Mouse (Mus musculus) gastrocnemius, postnatal 36 days (tissue): ENCODE measurements at regions not wholly inside any gene's neighbourhood (a gene's known extent, or its start where the extent isn't known, plus 50 kb on each side); places are given as distances from the start of the nearest gene placed in this dataset.

Experiments used
- DNase-seq, 2 experiments: peaks; one replicate each; pipeline ENCODE4 v3.0.0; 2022
- intact Hi-C: fragments of 180-260 bp; cut with DNase I; formaldehyde crosslinking; loops from one replicate; pipeline ENCODE4 v1.15.1; 2025

DNA sequence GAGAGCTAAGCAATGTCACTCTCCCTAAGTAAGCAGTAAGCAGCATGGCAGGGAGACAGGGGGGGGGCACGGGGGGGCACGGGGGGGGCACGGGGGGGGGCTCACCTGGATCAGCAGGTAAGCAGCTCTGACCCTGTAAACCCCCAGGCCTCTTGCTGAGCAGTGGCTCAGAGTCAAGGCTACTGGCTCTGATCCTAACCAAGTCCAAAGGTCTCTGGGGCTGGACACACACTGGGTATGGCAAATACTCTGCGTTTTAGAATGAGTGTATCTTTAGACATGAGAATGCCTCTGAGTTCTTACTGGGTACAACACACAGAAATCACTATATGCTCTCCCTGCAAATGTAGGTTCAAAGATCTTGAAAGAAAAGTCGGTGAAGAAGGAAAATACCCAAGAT, 136.5 kb downstream of the Barhl2 start:
- DNase-seq: no peak
- intact Hi-C loops: no loop called here

- DNase-seq: no peak
- intact Hi-C loops: no loop called here
Measured at GRCm38 (mm10) chr5:106321023-106321422, 136.9 kb downstream of the Barhl2 start.

GRCm38 (mm10) chr5:106320039-106320438, 137.9 kb downstream of the Barhl2 start:
- no peak for DNase-seq
- intact Hi-C loops: no loop called here

- no peak for DNase-seq
- intact Hi-C loops: no loop called here
Measured at GRCm38 (mm10) chr5:106318246-106318645, 139.7 kb downstream of the Barhl2 start.

DNA sequence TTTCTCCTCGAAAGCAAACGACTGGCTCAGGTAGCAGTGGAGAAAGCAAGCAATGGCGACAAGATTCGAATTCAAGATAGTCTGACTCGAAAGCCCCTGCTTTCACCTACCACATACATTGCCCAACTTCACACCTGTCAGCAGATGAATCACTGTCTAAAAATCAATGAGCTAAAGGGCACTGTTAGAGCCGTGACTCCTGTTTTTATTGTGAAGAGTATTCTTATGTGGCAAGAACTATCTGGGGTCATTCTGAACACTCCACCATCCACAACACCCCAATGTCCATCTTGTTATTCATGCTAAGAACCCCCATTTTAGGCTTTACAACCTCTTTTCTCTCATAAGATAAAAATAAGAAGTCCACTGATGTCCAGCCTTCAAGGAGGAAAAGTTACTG, 144.1 kb downstream of the Barhl2 start:
- intact Hi-C loops: no loop called here
- no peak for DNase-seq

DNA sequence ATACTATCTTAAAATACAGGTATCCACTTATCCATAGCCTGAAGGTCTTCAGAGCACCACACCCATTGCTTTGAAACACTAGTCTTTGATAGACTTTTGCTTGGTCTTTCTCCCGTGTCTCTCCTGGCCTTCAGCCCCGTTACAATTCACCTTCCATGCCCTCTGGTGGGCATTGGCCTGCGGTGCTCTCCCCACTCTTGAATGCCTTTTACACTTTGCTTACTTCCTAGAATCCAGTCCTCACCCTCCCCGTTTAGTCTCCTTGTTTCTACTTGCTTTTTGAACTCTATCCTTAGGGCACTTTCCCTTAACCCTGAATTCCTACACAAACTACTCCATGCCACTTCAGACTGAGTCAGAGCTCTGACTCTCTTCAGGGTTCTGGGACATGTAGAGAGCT, 156.6 kb downstream of the Barhl2 start:
- intact Hi-C loops: no loop called here
- no peak for DNase-seq

GRCm38 (mm10) chr5:106296721-106297120, 161.2 kb downstream of the Barhl2 start:
- intact Hi-C loops: no loop called here
- no peak for DNase-seq

- no peak for DNase-seq
- intact Hi-C loops: no loop called here
Measured at GRCm38 (mm10) chr5:106295993-106296392, 162.0 kb downstream of the Barhl2 start.

DNA sequence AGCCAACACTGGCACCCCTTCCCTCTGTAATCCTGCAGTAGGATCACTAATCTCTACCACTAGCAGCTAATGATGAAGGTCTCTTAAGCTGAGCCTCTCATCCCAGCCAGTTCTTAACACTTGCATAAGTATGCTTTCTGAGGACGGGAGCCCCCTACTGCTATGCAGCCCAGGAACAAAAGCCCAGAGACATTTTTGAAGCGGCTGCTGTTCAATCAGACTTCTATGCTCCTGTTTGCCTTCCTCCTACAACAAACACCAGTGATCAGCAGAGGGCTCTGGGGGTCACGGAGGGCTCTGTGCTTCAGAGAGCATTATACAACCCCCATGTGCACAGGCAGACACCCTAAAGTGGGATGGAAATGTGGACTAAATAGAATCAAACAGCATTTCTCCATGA, 162.4 kb downstream of the Barhl2 start:
- intact Hi-C loops: no loop called here
- DNase-seq: no peak

- intact Hi-C loops: no loop called here
- DNase-seq: no peak
Measured at GRCm38 (mm10) chr5:106292387-106293229, 165.4 kb downstream of the Barhl2 start.

DNA sequence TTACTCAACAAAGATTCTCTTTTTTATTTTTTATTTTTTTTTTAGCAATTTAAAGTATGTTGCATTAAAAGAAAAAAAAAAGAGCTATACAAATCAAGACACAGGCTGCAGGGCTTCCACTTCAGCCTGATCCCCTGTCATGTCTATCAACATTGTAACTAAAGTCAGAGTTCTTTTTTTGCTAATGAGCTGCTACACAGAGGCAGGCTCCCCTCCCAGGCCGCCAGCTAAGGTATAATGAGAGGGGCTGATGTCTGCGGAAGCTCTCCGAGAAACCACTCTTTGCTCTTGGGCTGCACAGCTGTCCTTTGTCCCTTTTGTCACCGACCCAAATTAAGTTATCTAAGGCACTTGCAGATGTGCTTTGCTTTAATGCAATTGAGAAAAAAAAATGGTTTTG, 172.8 kb downstream of the Barhl2 start:
- no peak for DNase-seq
- intact Hi-C loops: no loop called here

- intact Hi-C loops: no loop called here
- DNase-seq: no peak
Measured at GRCm38 (mm10) chr5:106284731-106285130, 173.2 kb downstream of the Barhl2 start.

- DNase-seq: no peak
- intact Hi-C loops: no loop called here
Measured at GRCm38 (mm10) chr5:106282646-106283045, 175.3 kb downstream of the Barhl2 start.

DNA sequence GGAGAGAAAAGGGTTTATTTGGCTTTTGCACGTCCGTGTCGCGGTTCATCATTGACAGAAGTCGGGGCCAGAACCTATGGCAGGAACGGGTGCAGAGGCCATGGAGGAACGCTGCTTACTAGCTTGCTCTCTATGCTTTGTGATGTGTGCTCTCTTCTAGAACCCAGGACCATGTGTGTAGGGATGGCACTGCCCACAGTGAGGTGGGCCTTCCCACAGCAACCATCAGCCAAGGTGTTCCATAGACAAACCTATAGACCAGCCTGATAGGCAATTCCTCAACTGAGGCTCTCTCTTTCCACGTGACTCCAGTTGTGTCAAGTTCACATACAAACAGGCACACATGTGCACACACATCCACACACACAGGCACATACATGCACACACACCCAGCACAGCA, 180.2 kb downstream of the Barhl2 start:
- intact Hi-C loops: no loop called here
- no peak for DNase-seq

DNA sequence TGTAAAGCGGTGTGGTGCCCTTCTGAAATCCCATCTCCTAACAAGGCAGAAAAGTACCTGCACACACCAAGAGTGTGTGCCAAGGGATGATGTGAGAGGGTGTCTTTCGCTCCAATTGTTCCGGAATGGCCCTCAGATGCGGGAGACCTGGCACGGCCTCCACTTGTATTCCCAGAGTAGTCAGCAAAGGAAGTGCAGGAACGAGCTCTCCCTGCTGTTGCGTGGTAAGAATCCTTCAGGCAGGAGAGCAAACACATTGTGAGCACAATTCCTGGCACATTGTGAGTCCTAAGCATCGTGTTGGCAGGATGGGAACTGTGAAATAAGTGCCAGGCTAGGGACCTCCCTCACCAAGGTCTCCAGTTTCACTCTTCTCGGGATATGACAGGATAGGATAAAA, 180.7 kb downstream of the Barhl2 start:
- intact Hi-C loops: no loop called here
- DNase-seq: no peak

DNA sequence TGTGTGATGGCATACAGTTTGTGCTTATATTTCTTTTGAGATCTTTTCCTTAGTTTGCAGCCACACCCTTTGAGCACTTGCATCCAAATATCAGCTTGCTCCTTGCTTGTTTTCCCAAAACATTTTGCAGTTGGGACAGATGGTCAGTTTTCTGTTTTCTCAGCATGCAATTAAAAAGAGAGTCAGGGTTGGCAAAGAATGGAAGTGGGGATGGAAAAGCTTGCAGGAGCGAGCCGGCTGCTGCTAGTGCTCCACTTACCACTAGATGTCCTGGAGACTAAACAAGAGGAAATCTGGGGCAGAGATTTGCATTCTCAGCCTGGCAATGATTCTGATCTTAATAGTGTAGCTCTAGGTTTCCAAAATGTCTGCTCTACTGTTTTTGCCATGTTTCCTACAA, 181.8 kb downstream of the Barhl2 start:
- no peak for DNase-seq
- intact Hi-C loops: no loop called here

DNA sequence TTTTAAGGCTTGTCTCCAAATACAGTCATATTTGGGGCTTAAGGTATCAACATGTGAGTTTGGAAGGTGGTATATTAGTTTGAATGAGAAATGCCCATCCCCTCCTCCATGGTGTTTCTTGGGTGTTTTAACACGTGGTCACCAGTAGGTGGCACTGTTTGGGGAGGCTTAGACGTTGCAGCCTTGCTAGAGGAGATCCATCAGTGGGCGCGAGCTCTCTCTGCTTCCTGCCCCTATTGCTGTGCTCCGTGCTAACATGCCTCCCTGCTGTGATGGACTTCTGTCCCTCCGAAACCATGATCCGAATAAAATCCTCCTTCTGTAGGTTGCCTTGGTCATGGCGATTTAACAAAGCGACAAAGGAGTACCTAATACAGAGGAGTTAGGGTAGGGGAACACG, 183.3 kb downstream of the Barhl2 start:
- intact Hi-C loops: no loop called here
- no peak for DNase-seq

DNA sequence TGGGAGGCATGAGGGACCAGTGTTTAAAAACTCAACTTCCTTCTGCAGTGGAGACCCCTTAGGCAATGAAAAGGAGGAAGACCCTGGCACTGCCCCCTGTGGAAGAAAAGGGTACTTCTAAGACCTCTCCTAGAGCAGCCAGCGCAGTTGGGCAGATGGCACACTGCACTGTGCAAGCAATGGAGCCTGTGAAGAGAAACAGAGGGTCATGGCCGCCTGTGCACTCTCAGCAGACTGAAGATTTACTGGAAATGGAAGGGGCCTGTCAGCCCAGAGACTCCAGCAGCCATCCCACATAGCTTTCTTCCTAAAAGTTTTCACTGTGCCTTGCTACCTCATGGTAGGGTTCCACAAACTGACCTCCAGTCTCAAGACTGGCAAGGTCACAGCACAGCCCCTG, 193.4 kb downstream of the Barhl2 start:
- intact Hi-C loops: no loop called here
- DNase-seq: no peak

GRCm38 (mm10) chr5:106257179-106257578, 200.8 kb downstream of the Barhl2 start:
- intact Hi-C loops: no loop called here
- DNase-seq: no peak

DNA sequence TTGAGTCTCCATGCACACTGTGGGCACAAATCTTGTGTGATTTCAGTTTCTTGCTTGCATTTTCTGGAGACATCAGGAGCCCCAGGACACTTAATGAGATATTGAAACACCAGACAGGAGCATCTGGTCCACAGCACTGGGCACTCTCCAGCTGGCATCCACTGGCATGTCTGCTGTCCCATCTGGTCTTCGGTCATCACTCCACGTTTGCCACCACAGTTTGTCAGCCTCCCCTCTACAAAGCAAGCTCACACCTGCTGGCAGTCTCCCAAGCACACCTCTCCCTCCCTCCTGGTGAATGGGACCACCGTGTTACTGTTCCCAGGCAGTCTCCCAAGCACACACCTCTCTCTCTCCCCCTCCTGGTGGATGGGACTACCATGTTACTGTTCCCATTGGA, 228.8 kb downstream of the Barhl2 start:
- DNase-seq: no peak
- intact Hi-C loops: no loop called here

- intact Hi-C loops: no loop called here
- DNase-seq: no peak
Measured at GRCm38 (mm10) chr5:106224141-106224540, 233.8 kb downstream of the Barhl2 start.

DNA sequence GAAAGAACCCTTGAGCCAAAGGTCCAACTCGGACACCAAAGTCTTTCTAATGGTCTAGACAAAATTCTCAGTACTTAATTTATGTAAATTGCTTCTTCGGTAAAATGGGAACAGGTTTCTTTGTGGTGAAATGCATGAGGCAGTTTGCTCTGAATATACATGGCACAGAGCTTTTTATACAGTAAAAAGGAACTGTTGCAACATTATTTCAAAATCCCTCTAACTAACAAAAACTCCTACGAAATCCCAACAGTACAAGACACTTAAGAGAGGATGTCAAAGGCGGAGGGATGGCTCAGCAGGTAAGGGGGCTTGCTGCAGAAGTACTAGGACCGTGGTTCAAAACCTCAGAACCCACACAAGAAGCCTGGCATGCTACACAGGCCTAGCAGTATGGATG, 248.4 kb downstream of the Barhl2 start:
- intact Hi-C loops: no loop called here
- DNase-seq: no peak

DNA sequence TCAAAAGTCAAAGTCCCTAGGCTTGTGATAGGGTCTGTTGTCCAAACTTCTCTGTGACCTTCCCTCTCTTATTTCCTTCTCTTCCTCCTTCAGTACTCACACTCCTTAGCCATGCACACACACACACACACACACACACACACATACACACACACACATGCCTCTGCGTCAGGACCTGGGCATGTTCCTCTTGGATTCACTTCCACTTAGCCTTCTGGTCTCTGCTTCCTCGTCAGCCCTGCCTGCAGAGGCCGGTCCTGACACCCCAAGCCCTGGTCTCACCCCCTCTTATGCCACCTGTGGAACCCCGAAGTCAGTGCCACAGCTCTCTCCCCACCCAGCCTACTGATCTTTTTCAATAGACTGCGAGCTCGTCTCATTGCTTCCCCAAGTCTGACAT, 250.3 kb downstream of the Barhl2 start:
- intact Hi-C loops: no loop called here
- no peak for DNase-seq
